Mouse (Mus musculus): ENCODE results near the gene Ptpn9. TPM values are rescaled to one million over a fixed set of nuclear protein-coding genes. Genes with fewer than 3 reads are reported as not detected.

The Ptpn9 gene
- polyA plus RNA-seq, 1 experiment from 2014 or later: 27.2 TPM

GRCm38 (mm10) chr9:57017631-57018030 is 22.9 kb downstream of the Ptpn9 start:
- WGBS: 83% methylated on average over 1 of the region's 1 CpGs
- ATAC-seq (ENCODE audit: insufficient number of reproducible peaks, low FRiP score, low TSS enrichment, low read depth): no peak
- H3K9me3 ChIP-seq (replicated peaks): no peaks in the 10 kb centered on the region
- H3K9ac ChIP-seq: no peak overlapping the region
- no peaks in the 10 kb centered on the region for H3K4me1 ChIP-seq
- H3K36me3 ChIP-seq: peaks cover 26% of the 10 kb centered on the region
- no peak overlapping the region for H3K4me3 ChIP-seq (replicated peaks)
- H3K4me2 ChIP-seq (replicated peaks): no peak overlapping the region
- H3K27ac ChIP-seq (replicated peaks): no peak overlapping the region
- H3K27me3 ChIP-seq: no peaks in the 10 kb centered on the region

- Histone ChIP-seq H3K9ac (no peak overlapping the region), H3K27me3 (no peaks in the 10 kb centered on the region), H3K4me1 (no peaks in the 10 kb centered on the region), H3K36me3 (peaks cover 62% of the 10 kb centered on the region), H3K4me3 (replicated peaks) (no peak overlapping the region), H3K4me2 (replicated peaks) (no peak overlapping the region), H3K27ac (replicated peaks) (no peak overlapping the region), H3K9me3 (replicated peaks) (no peaks in the 10 kb centered on the region)
- ATAC-seq (ENCODE audit: insufficient number of reproducible peaks, low FRiP score, low TSS enrichment, low read depth): no peak
- 73% methylated on average over 1 of the region's 1 CpGs for WGBS
Observed at GRCm38 (mm10) chr9:57031756-57032155, 37.0 kb downstream of the Ptpn9 start.

- ATAC-seq (ENCODE audit: insufficient number of reproducible peaks, low FRiP score, low TSS enrichment, low read depth): no peak
- Histone ChIP-seq H3K27ac (replicated peaks) (no peak overlapping the region), H3K4me3 (replicated peaks) (no peak overlapping the region), H3K9ac (no peak overlapping the region), H3K36me3 (peaks cover 42% of the 10 kb centered on the region), H3K9me3 (replicated peaks) (no peaks in the 10 kb centered on the region), H3K27me3 (no peaks in the 10 kb centered on the region), H3K4me2 (replicated peaks) (no peak overlapping the region), H3K4me1 (no peaks in the 10 kb centered on the region)
- WGBS: 90% methylated on average over 1 of the region's 1 CpGs
Observed at GRCm38 (mm10) chr9:57056237-57056636, 61.5 kb downstream of the Ptpn9 start.

GRCm38 (mm10) chr9:57064164-57064563 is 69.4 kb downstream of the Ptpn9 start:
- Histone ChIP-seq H3K27me3 (no peaks in the 10 kb centered on the region), H3K4me2 (replicated peaks) (no peak overlapping the region), H3K27ac (replicated peaks) (no peak overlapping the region), H3K9ac (no peak overlapping the region), H3K4me1 (no peaks in the 10 kb centered on the region), H3K4me3 (replicated peaks) (no peak overlapping the region), H3K9me3 (replicated peaks) (no peaks in the 10 kb centered on the region), H3K36me3 (peaks cover 34% of the 10 kb centered on the region)
- WGBS: 93% methylated on average over 2 of the region's 2 CpGs
- ATAC-seq (ENCODE audit: insufficient number of reproducible peaks, low FRiP score, low TSS enrichment, low read depth): no peak

GRCm38 (mm10) chr9:57068266-57068665 is 73.5 kb downstream of the Ptpn9 start:
- Histone ChIP-seq H3K4me2 (replicated peaks) (no peak overlapping the region), H3K36me3 (peaks cover 11% of the 10 kb centered on the region), H3K27me3 (no peaks in the 10 kb centered on the region), H3K9ac (no peak overlapping the region), H3K4me3 (replicated peaks) (no peak overlapping the region), H3K4me1 (peaks cover 10% of the 10 kb centered on the region), H3K9me3 (replicated peaks) (no peaks in the 10 kb centered on the region), H3K27ac (replicated peaks) (no peak overlapping the region)
- WGBS: 71% methylated on average over 3 of the region's 3 CpGs
- no peak for ATAC-seq (ENCODE audit: insufficient number of reproducible peaks, low FRiP score, low TSS enrichment, low read depth)

- no peak overlapping the region for H3K4me2 ChIP-seq (replicated peaks)
- H3K4me3 ChIP-seq (replicated peaks): no peak overlapping the region
- WGBS: 66% methylated on average over 1 of the region's 1 CpGs
Observed at GRCm38 (mm10) chr9:57070262-57070661, 75.5 kb downstream of the Ptpn9 start.

GRCm38 (mm10) chr9:57070800-57071545 is 76.2 kb downstream of the Ptpn9 start:
- peak overlapping the region; percentile 64 for H3K9ac ChIP-seq
- peak overlapping the region; percentile 83 for H3K4me3 ChIP-seq (replicated peaks)
- WGBS: 12% methylated on average over 5 of the region's 5 CpGs
- H3K27me3 ChIP-seq: no peaks in the 10 kb centered on the region
- H3K4me1 ChIP-seq: peaks cover 25% of the 10 kb centered on the region
- H3K9me3 ChIP-seq (replicated peaks): no peaks in the 10 kb centered on the region
- H3K4me2 ChIP-seq (replicated peaks): peak overlapping the region; percentile 69
- H3K27ac ChIP-seq (replicated peaks): peak overlapping the region; percentile 71
- H3K36me3 ChIP-seq: no peaks in the 10 kb centered on the region
- ATAC-seq (ENCODE audit: insufficient number of reproducible peaks, low FRiP score, low TSS enrichment, low read depth): no peak

More at GRCm38 (mm10) chr9:57070262-57070661, 75.5 kb downstream of the Ptpn9 start:
- H3K27ac ChIP-seq (replicated peaks): no peak overlapping the region
- H3K9ac ChIP-seq: no peak overlapping the region
- no peaks in the 10 kb centered on the region for H3K27me3 ChIP-seq
- ATAC-seq (ENCODE audit: insufficient number of reproducible peaks, low FRiP score, low TSS enrichment, low read depth): no peak
- H3K36me3 ChIP-seq: 0 out of 2 replicates have a peak, but pooled peaks cover 2% of the 10 kb centered on the region
- peaks cover 23% of the 10 kb centered on the region for H3K4me1 ChIP-seq
- H3K9me3 ChIP-seq (replicated peaks): no peaks in the 10 kb centered on the region

GRCm38 (mm10) chr9:57071801-57072351 is 77.2 kb downstream of the Ptpn9 start, which contains the start of gene Sin3a:
Gene Sin3a (plus strand): TSS chr9:57072040.
- H3K27me3 ChIP-seq: no peaks in the 10 kb centered on the region
- H3K4me1 ChIP-seq: peaks cover 25% of the 10 kb centered on the region
- H3K4me2 ChIP-seq (replicated peaks): peak within 1 kb of the TSS; percentile 69
- WGBS: under 1% methylated on average over 33 of the region's 34 CpGs
- H3K36me3 ChIP-seq: no peaks in the 10 kb centered on the region
- no peaks in the 10 kb centered on the region for H3K9me3 ChIP-seq (replicated peaks)
- no peak for ATAC-seq (ENCODE audit: insufficient number of reproducible peaks, low FRiP score, low TSS enrichment, low read depth)
- H3K9ac ChIP-seq: peak within 1 kb of the TSS; percentile 64
- H3K27ac ChIP-seq (replicated peaks): peak within 1 kb of the TSS; percentile 100
- peak within 1 kb of the TSS; percentile 83 for H3K4me3 ChIP-seq (replicated peaks)

GRCm38 (mm10) chr9:57072526-57072988 is 77.8 kb downstream of the Ptpn9 start:
- Histone ChIP-seq H3K4me1 (peaks cover 28% of the 10 kb centered on the region), H3K36me3 (no peaks in the 10 kb centered on the region), H3K9me3 (replicated peaks) (no peaks in the 10 kb centered on the region), H3K27ac (replicated peaks) (peak overlapping the region; percentile 100), H3K4me3 (replicated peaks) (peak overlapping the region; percentile 83), H3K9ac (peak overlapping the region; percentile 64), H3K27me3 (no peaks in the 10 kb centered on the region), H3K4me2 (replicated peaks) (peak overlapping the region; percentile 69)
- WGBS: 0% methylated on average over 40 of the region's 40 CpGs
- ATAC-seq (ENCODE audit: insufficient number of reproducible peaks, low FRiP score, low TSS enrichment, low read depth): no peak

- Histone ChIP-seq H3K4me2 (replicated peaks) (peak overlapping the region; percentile 77), H3K4me3 (replicated peaks) (peak overlapping the region; percentile 83), H3K4me1 (peaks cover 28% of the 10 kb centered on the region), H3K36me3 (no peaks in the 10 kb centered on the region), H3K9ac (peak overlapping the region; percentile 64), H3K27me3 (no peaks in the 10 kb centered on the region), H3K9me3 (replicated peaks) (no peaks in the 10 kb centered on the region), H3K27ac (replicated peaks) (peak overlapping the region; percentile 100)
- WGBS: under 1% methylated on average over 53 of the region's 54 CpGs
- ATAC-seq (ENCODE audit: insufficient number of reproducible peaks, low FRiP score, low TSS enrichment, low read depth): peak; percentile 83
Observed at GRCm38 (mm10) chr9:57072989-57073789, 78.5 kb downstream of the Ptpn9 start.

- Histone ChIP-seq H3K9ac (peak overlapping the region; percentile 62), H3K9me3 (replicated peaks) (no peaks in the 10 kb centered on the region), H3K4me2 (replicated peaks) (peak overlapping the region; percentile 77), H3K4me3 (replicated peaks) (peak overlapping the region; percentile 83), H3K27ac (replicated peaks) (peak overlapping the region; percentile 100), H3K4me1 (peaks cover 28% of the 10 kb centered on the region), H3K27me3 (no peaks in the 10 kb centered on the region), H3K36me3 (no peaks in the 10 kb centered on the region)
- under 1% methylated on average over 15 of the region's 15 CpGs for WGBS
- no peak for ATAC-seq (ENCODE audit: insufficient number of reproducible peaks, low FRiP score, low TSS enrichment, low read depth)
Observed at GRCm38 (mm10) chr9:57073790-57074094, 79.0 kb downstream of the Ptpn9 start.
